Mouse (Mus musculus): ENCODE measurements at regions not wholly inside any gene's neighbourhood (a gene's known extent, or its start where the extent isn't known, plus 50 kb on each side); places are given as distances from the start of the nearest gene placed in this dataset.
"Not testable (repeated sequence)": the region's sequence is repeated elsewhere in the genome, so short reads cannot be mapped to it uniquely, and the experiment has no call there.

GRCm38 (mm10) chr13:65934376-65935071, 184.8 kb upstream of the Gm10324 start:
- DNase-seq: peak; percentile 59

DNA sequence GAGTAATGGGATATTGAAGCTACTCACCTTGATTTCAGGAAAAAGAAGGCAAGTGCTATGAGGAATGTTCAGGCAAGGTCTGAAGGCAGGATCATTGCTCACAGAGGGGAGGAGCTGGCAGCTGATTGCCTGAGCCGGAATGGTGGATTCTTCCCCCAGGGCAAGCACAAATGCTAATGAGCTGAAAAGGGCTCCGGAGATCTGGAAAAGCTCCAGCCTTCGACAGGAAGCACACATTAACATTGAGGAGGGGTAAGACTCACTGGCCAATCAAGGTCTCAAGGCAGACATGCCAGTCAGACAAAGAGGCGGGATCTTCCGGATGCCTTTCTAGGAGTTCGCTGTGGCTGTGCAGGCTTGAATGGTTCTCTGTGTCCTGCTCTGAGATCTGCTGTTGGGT, 169.1 kb upstream of the Gm10324 start:
- not testable (repeated sequence) for DNase-seq

DNA sequence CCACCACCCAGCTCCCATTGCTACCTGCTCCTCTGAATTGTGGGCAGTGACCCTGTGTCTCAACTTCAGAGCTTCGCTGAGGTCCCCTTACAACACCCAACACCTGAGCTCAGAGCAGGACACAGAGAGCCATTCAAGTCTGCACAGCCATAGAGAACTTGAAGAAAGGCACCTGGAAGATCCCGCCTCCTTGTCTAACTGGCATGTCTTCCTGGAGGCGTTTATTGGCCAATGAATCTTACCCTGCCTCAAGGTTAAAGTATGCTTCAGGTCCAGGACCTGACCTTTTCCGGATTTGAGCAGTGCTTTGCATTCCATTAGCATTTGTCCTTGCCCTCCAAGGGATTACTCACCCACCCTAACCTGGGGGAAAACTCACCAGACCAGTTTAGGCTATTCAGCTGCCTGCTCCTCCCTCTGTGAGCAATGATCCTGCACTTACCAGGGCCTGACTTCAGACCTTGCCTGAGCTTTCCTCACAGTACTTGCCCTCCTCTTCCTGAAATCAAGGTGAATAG, 128.4 kb upstream of the Gm10324 start:
- DNase-seq: peak; percentile 78

DNA sequence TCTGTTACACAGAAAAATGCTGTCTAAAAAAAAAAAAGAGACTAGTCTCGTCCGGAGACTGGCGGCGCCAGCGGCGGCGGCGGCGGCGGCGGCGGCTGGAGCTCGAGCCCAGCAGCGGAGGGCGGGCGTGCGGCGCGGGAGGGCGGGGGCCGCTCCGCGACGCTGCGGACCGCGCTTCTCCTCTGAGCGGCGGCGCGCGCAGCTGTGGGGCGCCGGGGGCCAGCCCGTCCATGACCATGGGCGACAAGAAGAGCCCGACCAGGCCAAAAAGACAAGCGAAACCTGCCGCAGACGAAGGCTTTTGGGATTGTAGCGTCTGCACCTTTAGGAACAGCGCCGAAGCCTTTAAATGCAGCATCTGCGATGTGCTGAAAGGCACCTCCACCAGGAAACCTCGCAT, 111.8 kb upstream of the Gm10324 start:
- not testable (repeated sequence) for DNase-seq

DNA sequence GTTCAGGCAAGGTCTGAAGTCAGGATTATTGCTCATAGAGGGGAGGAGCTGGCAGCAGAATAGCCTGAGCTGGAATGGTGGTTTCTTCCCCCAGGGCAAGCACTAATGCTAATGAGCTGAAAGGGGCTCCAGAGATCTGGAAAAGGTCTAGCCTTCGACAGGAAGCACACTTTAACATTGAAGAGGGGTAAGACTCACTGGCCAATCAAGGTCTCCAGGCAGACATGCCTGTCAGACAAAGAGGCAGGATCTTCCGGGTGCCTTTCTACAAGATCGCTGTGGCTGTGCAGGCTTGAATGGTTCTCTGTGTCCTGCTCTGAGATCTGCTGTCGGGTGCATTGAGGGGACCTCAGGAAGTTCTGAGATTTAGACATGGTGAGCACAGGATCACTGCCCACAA, 87.4 kb upstream of the Gm10324 start:
- DNase-seq: not testable (repeated sequence)

DNA sequence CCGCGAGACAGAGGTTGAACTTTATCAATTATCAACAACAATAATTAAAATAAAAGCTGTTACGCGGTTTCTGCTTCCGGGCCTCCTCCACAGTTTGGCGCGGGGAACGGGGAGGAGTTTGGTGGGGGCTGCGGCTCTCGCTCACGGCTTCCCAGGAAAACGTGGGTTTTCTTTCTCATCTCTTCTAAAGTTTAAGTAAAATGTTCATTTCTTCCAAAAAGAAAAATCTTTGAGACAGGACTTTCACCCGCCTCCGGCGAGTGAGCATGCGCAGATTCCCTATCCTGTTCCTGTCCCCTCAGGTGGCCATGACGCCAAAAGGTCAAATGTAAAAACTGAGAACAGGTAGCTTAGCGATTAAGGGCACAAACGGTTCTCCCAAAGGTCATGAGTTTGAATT, 56.7 kb upstream of the Gm10324 start:
- peak; percentile 77 for DNase-seq

GRCm38 (mm10) chr13:66063388-66063787, 56.0 kb upstream of the Gm10324 start:
- peak; percentile 81 for DNase-seq
